Mouse (Mus musculus) testis, adult 2 months (tissue): ENCODE measurements at regions not wholly inside any gene's neighbourhood (a gene's known extent, or its start where the extent isn't known, plus 50 kb on each side); places are given as distances from the start of the nearest gene placed in this dataset.

Source experiments
- CTCF ChIP-seq: fragments of 200-500 bp; IDR thresholded peaks from 2 replicates; pipeline ENCODE4 v1.5.1; 2012; ENCODE audit warnings: low read depth, mild to moderate bottlenecking, inconsistent platforms, low read length, moderate library complexity; ENCODE audit not compliant: control insufficient read depth, insufficient read depth, insufficient replicate concordance
- POLR2A ChIP-seq: fragments of 200-500 bp; IDR thresholded peaks from 2 replicates; pipeline ENCODE4 v1.6.1; 2012; ENCODE audit warnings: low read depth, mild to moderate bottlenecking, inconsistent platforms, low read length, moderate library complexity; ENCODE audit not compliant: control insufficient read depth

DNA sequence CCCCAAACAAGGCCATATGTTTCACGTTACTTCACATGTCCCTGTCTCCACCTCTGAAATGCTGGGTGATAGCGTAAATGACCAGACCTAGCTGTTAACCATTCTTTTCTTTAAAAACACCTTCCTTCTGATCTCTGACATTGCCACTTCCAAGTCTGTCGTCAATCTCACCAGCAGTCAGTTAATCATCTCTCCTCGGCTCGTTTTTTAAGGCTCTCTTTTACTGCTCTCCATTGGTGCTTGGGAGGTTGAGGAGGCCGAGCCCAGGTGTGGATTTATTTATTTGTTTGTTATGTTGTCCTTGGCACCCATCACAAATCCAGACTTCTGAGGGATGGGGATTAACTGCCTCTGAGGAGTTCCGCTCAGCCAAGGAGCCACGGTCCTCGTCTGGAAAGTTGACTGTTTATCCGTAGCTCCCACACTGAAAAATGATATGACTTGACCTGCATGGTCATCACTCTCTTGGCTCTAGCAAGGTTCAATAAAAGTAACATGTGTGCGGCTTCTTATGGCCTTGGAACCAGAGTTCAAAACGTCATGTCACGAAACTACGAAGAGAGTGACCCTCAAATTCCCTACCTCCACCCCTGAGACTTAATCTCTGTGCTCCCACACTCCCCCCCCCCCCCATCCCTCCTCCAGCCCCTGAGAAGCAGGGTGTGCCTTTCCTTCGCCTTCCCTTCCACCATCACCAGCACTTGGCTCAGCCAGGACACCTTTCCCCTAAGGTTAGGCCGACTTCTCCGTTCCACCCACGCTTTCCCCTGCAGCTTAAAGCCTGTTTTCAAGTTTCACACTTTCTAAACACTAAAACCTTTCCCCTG, 60.6 kb downstream of the Cox18 start:
- TF ChIP-seq POLR2A (no peak), CTCF (no peak)
